Mouse (Mus musculus): ENCODE measurements at regions not wholly inside any gene's neighbourhood (a gene's known extent, or its start where the extent isn't known, plus 50 kb on each side); places are given as distances from the start of the nearest gene placed in this dataset.

DNA sequence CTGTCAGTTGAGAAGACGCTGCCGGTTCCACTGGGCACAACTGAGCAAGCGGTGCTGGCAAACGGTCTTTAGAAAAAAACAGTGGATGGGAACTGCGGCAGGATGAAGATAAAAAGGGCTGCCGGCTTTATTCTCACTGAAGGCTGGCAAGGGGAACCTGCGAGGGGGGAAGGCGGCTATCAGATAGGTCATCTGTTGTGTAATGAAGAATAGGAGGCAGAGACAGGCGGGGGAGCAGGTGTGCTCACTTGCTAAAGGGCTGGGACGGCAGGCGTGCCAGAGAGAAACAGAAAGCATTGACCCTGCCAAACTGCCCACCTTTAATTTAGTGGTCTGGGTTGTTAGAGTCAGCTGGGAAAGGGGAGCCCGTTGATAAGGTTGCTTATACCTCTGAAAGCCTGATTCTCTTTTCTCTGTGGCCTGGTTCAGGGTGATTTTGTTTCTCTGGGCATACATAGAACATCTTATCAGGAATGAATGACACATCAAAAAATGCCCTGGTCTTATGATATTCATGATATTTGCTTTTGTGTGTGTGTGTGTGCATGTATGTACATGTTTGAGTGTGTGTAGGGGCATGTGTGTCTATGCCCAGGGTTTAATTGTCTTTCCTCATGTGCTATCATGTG is 93.7 kb upstream of the Mki67 start:
- H3K4me1 ChIP-seq (replicated peaks; ENCODE audit: control insufficient read depth, insufficient read depth, low read length) = peaks cover 11% of the 10 kb centered on the region; the same call in 1 of the 2 replicates
- H3K27ac ChIP-seq (ENCODE audit: low read length) = no peak overlapping the region
- no peaks in the 10 kb centered on the region for H3K27me3 ChIP-seq (ENCODE audit: control insufficient read depth, insufficient read depth, low read depth, low read length)
- no peak overlapping the region for H3K9ac ChIP-seq (ENCODE audit: low read length)
- H3K4me2 ChIP-seq (ENCODE audit: low read depth, low read length) = peak overlapping the region; percentile 1; the same call in 1 of the 2 replicates
- no peaks in the 10 kb centered on the region for H3K9me3 ChIP-seq (ENCODE audit: control insufficient read depth, low read length)
- ATAC-seq (ENCODE audit: low read depth) = no peak
- H3K4me3 ChIP-seq (ENCODE audit: low read length) = no peak overlapping the region
- 28% methylated on average over 12 of the region's 12 CpGs for WGBS
- no peaks in the 10 kb centered on the region for H3K36me3 ChIP-seq (ENCODE audit: control insufficient read depth, insufficient read depth, low read length)

DNA sequence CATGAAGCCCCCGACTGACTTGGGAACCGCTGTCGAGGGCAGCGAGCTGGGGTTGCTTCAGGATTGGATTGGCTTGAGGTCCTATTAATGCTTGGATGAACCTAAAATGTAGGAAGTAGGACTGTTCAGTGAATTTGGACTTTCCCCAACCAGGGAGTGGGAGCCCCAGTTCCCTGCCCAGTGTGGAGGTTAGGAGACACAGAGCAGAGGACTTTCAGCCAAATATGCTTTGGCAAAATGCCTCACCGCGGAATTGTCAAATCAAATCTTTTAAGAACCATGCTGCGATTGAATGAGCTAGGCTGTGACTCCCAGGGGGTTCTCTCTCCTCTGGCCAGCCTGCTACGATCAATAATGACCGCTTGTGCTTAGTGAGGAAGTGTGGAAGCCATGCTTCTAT is 94.8 kb upstream of the Mki67 start:
- H3K27ac ChIP-seq (ENCODE audit: low read length) = no peak overlapping the region
- WGBS = 59% methylated on average over 9 of the region's 9 CpGs
- peak; percentile 31; the same call in 1 of the 2 replicates for ATAC-seq (ENCODE audit: low read depth)

DNA sequence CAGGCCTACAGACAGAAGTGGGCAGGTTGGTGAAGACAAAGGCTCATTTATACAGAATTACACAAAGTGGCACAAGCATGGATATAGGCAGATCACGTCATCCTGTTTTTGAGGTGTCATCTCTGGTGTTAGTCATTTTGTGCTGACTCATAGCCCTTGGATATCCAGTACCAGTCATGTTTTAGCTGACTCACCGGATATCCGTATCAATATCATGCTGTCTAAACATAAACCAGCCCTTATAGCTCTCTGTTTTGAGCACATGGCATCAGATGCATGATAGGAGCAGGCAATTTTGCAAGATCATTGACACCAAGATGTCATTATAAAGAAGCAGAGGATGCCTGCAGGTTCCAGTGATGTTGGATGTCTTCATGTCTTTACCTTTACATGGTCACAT is 97.5 kb upstream of the Mki67 start:
- Histone ChIP-seq H3K9ac (ENCODE audit: low read length) (no peak overlapping the region), H3K27ac (ENCODE audit: low read length) (no peak overlapping the region), H3K4me3 (ENCODE audit: low read length) (no peak overlapping the region), H3K27me3 (ENCODE audit: control insufficient read depth, insufficient read depth, low read depth, low read length) (no peaks in the 10 kb centered on the region), H3K36me3 (ENCODE audit: control insufficient read depth, insufficient read depth, low read length) (no peaks in the 10 kb centered on the region), H3K4me2 (ENCODE audit: low read depth, low read length) (no peak overlapping the region), H3K4me1 (replicated peaks; ENCODE audit: control insufficient read depth, insufficient read depth, low read length) (peaks cover 11% of the 10 kb centered on the region; the same call in 1 of the 2 replicates), H3K9me3 (ENCODE audit: control insufficient read depth, low read length) (no peaks in the 10 kb centered on the region)
- WGBS = 90% methylated on average over 3 of the region's 3 CpGs
- no peak for ATAC-seq (ENCODE audit: low read depth)

More for the DNA sequence above, 94.8 kb upstream of the Mki67 start:
- Histone ChIP-seq H3K36me3 (ENCODE audit: control insufficient read depth, insufficient read depth, low read length) (no peaks in the 10 kb centered on the region), H3K4me1 (replicated peaks; ENCODE audit: control insufficient read depth, insufficient read depth, low read length) (peaks cover 11% of the 10 kb centered on the region; the same call in 1 of the 2 replicates), H3K4me3 (ENCODE audit: low read length) (no peak overlapping the region), H3K27me3 (ENCODE audit: control insufficient read depth, insufficient read depth, low read depth, low read length) (no peaks in the 10 kb centered on the region), H3K4me2 (ENCODE audit: low read depth, low read length) (no peak overlapping the region), H3K9me3 (ENCODE audit: control insufficient read depth, low read length) (no peaks in the 10 kb centered on the region), H3K9ac (ENCODE audit: low read length) (no peak overlapping the region)

DNA sequence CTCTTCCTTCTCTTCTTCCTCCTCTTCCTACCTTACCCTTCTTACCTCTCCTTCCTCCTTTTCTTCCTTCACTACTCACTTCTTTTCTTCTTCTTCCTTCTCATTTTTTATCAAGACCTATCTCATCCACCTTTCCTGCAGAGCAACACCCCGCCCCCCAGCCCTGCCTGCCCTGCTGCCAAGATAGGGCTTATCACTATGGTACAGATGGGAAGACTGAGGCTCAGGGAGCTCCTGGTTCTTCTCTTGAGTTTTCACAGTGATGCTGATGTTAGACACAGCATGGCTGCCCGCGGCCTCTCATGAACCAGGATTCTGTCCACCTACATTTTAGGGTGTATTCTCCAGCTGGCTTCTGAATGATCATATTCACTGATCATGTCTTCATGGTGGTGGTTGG is 100.0 kb upstream of the Mki67 start:
- Histone ChIP-seq H3K27me3 (ENCODE audit: control insufficient read depth, insufficient read depth, low read depth, low read length) (no peaks in the 10 kb centered on the region), H3K4me2 (ENCODE audit: low read depth, low read length) (no peak overlapping the region), H3K4me1 (replicated peaks; ENCODE audit: control insufficient read depth, insufficient read depth, low read length) (peaks cover 3% of the 10 kb centered on the region; the same call in 1 of the 2 replicates), H3K9me3 (ENCODE audit: control insufficient read depth, low read length) (no peaks in the 10 kb centered on the region), H3K27ac (ENCODE audit: low read length) (no peak overlapping the region), H3K36me3 (ENCODE audit: control insufficient read depth, insufficient read depth, low read length) (no peaks in the 10 kb centered on the region), H3K9ac (ENCODE audit: low read length) (no peak overlapping the region), H3K4me3 (ENCODE audit: low read length) (no peak overlapping the region)
- WGBS = 85% methylated on average over 3 of the region's 3 CpGs
- ATAC-seq (ENCODE audit: low read depth) = no peak

DNA sequence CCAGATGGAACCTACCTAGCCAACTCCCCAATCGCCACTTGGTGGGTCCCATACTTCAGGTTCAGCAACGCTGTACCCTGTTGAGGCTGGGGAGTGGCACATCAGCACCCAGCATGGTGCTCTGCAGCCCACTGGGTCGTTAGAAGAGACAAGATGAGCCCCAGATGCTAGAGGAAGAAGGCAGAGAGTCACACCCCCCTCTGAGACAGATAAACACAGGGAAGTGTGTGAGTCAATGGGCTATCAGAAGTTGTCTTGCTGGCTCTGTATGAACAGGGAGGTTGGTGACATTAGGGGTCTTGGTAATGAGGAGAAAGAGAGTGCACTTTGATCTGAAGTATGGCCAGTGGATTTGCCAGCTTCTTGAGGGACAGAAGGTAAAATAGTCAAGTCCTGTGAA is 101.7 kb upstream of the Mki67 start:
- no peak overlapping the region for H3K27ac ChIP-seq (ENCODE audit: low read length)
- H3K4me3 ChIP-seq (ENCODE audit: low read length) = no peak overlapping the region
- no peaks in the 10 kb centered on the region for H3K27me3 ChIP-seq (ENCODE audit: control insufficient read depth, insufficient read depth, low read depth, low read length)
- WGBS = 44% methylated on average over 3 of the region's 3 CpGs
- no peaks in the 10 kb centered on the region for H3K4me1 ChIP-seq (replicated peaks; ENCODE audit: control insufficient read depth, insufficient read depth, low read length)
- H3K9ac ChIP-seq (ENCODE audit: low read length) = no peak overlapping the region
- H3K36me3 ChIP-seq (ENCODE audit: control insufficient read depth, insufficient read depth, low read length) = no peaks in the 10 kb centered on the region
- no peak overlapping the region for H3K4me2 ChIP-seq (ENCODE audit: low read depth, low read length)
- no peaks in the 10 kb centered on the region for H3K9me3 ChIP-seq (ENCODE audit: control insufficient read depth, low read length)
- ATAC-seq (ENCODE audit: low read depth) = no peak

DNA sequence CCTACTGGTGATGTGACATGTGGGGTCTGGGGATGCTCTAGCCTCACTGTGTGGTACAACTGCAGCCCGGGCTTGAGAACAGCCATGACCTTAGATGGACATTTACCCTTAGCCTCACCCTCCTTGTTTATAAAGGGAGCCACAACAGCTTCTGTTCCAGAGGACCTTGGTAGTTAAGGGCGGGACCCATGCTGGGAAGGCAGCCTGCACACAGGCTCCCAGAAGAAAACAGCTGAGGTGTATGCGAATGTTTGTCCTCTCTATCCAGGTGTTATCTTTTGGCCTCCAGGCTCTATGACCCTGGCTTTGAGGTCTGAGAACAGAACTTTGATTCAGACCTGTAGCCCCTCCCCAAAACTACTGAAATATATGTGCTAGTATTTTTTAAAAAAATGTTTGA is 102.1 kb upstream of the Mki67 start:
- Histone ChIP-seq H3K4me3 (ENCODE audit: low read length) (no peak overlapping the region), H3K27me3 (ENCODE audit: control insufficient read depth, insufficient read depth, low read depth, low read length) (no peaks in the 10 kb centered on the region), H3K4me2 (ENCODE audit: low read depth, low read length) (no peak overlapping the region), H3K27ac (ENCODE audit: low read length) (no peak overlapping the region), H3K36me3 (ENCODE audit: control insufficient read depth, insufficient read depth, low read length) (no peaks in the 10 kb centered on the region), H3K9ac (ENCODE audit: low read length) (no peak overlapping the region), H3K4me1 (replicated peaks; ENCODE audit: control insufficient read depth, insufficient read depth, low read length) (no peaks in the 10 kb centered on the region), H3K9me3 (ENCODE audit: control insufficient read depth, low read length) (no peaks in the 10 kb centered on the region)
- no peak for ATAC-seq (ENCODE audit: low read depth)
- WGBS = 62% methylated on average over 3 of the region's 3 CpGs

DNA sequence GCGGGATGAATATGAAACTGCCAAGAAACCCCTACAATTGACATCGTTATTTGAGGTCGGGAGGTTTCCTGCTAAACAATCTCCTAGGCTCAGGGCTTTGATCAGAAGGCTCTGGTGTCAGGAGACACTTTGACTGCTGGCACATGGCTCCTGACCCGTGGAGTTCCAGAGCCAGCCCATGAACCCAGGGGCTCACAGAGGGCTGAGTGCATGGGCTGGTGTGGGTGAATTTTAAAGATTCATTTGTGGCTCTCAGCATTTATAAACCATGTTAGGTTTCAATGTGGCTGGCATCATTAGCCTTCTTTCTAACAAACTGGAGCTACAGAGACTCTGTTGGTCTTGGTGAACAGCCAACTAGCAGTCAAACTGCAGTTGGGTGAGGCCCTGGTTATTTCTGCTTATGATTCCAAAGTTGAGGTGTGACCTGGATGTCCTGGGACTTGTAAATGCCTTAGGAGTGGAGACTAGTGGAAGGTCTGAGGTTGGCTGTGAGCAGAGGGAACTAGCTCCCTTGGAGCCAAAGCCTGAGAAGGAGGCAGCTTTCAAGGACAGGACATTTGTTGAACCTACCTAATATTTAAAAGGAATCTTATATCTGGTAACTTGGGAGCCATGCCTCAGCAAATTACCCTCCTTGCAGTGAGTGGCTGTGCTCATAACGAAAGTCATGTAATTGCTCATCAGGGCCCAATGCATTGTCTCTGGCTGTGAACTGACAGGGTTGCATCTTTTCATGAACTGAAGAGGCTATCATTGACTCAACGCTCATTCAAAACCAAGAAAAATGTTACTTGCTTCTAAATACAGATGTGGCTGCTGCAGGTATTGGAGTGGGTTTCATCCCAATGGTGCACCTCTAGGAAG is 108.0 kb upstream of the Mki67 start:
- Histone ChIP-seq H3K4me2 (ENCODE audit: low read depth, low read length) (no peak overlapping the region), H3K9me3 (ENCODE audit: control insufficient read depth, low read length) (no peaks in the 10 kb centered on the region), H3K27ac (ENCODE audit: low read length) (no peak overlapping the region), H3K9ac (ENCODE audit: low read length) (no peak overlapping the region), H3K4me3 (ENCODE audit: low read length) (no peak overlapping the region), H3K27me3 (ENCODE audit: control insufficient read depth, insufficient read depth, low read depth, low read length) (no peaks in the 10 kb centered on the region), H3K36me3 (ENCODE audit: control insufficient read depth, insufficient read depth, low read length) (no peaks in the 10 kb centered on the region), H3K4me1 (replicated peaks; ENCODE audit: control insufficient read depth, insufficient read depth, low read length) (no peaks in the 10 kb centered on the region)
- 59% methylated on average over 6 of the region's 6 CpGs for WGBS
- no peak for ATAC-seq (ENCODE audit: low read depth)

DNA sequence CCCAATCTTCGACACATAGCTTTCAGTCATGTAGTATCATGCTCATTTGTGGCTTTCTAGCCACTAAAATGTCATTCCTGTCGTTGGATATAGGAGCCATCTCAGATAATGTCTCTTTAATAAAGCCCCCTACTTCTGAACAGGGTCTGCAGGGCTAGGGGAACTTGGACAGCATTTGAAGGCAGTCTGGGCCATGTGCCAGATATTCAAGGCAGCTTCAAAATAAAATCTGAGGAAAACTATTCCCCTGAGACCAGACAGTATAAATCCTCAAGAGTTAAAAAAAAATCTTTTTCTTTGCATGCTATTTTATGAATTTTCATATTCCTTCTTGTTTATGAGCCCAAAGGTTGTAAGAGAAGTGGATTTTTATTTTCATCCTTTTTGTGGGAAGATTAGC is 113.1 kb upstream of the Mki67 start:
- WGBS = 39% methylated on average over 2 of the region's 2 CpGs
- H3K4me2 ChIP-seq (ENCODE audit: low read depth, low read length) = no peak overlapping the region
- no peaks in the 10 kb centered on the region for H3K4me1 ChIP-seq (replicated peaks; ENCODE audit: control insufficient read depth, insufficient read depth, low read length)
- no peaks in the 10 kb centered on the region for H3K9me3 ChIP-seq (ENCODE audit: control insufficient read depth, low read length)
- H3K36me3 ChIP-seq (ENCODE audit: control insufficient read depth, insufficient read depth, low read length) = no peaks in the 10 kb centered on the region
- H3K9ac ChIP-seq (ENCODE audit: low read length) = no peak overlapping the region
- H3K4me3 ChIP-seq (ENCODE audit: low read length) = no peak overlapping the region
- no peak for ATAC-seq (ENCODE audit: low read depth)
- no peaks in the 10 kb centered on the region for H3K27me3 ChIP-seq (ENCODE audit: control insufficient read depth, insufficient read depth, low read depth, low read length)
- H3K27ac ChIP-seq (ENCODE audit: low read length) = no peak overlapping the region

DNA sequence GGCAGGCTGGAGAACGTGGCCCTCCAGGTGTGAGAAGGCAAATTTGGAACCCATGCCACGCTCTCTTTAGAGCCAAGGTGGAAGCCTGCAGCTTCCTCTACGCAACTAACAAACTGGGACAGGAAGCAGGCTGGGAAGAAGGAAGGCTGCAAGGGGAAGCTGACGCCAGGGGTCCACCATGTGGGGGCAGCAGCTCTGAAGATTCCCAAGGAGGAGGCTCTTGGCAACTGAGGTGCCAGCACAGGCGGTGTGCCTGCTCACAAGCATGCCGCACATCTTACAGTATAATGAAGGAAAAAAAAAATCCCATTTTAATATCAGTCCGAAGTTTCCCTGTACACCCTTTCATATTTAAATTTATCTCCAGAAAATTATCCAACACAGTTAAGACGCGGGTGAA is 117.3 kb upstream of the Mki67 start:
- Histone ChIP-seq H3K4me3 (ENCODE audit: low read length) (no peak overlapping the region), H3K27ac (ENCODE audit: low read length) (no peak overlapping the region), H3K9me3 (ENCODE audit: control insufficient read depth, low read length) (no peaks in the 10 kb centered on the region), H3K36me3 (ENCODE audit: control insufficient read depth, insufficient read depth, low read length) (no peaks in the 10 kb centered on the region), H3K4me2 (ENCODE audit: low read depth, low read length) (no peak overlapping the region), H3K27me3 (ENCODE audit: control insufficient read depth, insufficient read depth, low read depth, low read length) (no peaks in the 10 kb centered on the region), H3K4me1 (replicated peaks; ENCODE audit: control insufficient read depth, insufficient read depth, low read length) (no peaks in the 10 kb centered on the region), H3K9ac (ENCODE audit: low read length) (no peak overlapping the region)
- ATAC-seq (ENCODE audit: low read depth) = no peak
- 62% methylated on average over 9 of the region's 9 CpGs for WGBS
